Mouse (Mus musculus) urinary bladder, postnatal 25 days (tissue): ENCODE data around the gene Tmem209.
A peak's percentile ranks its signal among the peaks of the same experiment; 100 is the strongest.

Experiments
- DNase-seq: peaks from one replicate; pipeline ENCODE4 v3.0.0; 2022; ENCODE audit warnings: low spot score

Gene Tmem209

DNA sequence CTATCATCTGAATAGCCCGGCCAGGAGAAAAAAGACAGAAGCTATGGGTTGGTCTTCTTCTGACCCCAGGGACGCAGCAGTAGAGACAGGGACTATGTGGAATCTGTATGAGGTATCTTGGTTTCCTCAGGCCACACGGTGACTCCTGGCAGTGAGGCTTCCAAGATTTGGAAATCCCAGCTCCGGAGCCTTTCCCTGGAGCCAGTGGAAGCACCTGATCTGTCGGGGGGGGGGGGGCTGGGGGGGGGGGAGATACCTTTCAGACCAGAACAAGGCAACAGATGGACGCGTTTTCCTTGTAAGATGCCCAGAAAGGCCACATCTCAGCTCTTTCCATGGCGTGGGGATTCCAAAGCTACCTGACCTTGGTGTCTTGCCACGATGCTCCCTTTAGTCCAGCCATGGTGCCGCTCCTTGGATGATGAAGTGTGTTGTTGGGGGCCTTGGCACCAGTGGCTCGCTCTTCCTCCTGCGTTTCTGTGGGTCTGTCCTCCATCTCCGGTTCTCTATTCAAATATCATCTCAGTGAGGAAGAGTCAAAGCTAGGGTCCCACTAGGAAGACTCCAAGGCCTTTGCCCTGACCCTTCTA lies 47.7 kb downstream of the Tmem209 start:
- no peak for DNase-seq

- no peak for DNase-seq
These were observed 48.7 kb downstream of the Tmem209 start for GRCm38 (mm10) chr6:30460750-30461446.

GRCm38 (mm10) chr6:30459811-30460749 lies 49.5 kb downstream of the Tmem209 start:
- peak; percentile 80 for DNase-seq

- no peak for DNase-seq
These were observed 50.4 kb downstream of the Tmem209 start for GRCm38 (mm10) chr6:30459056-30459747.

GRCm38 (mm10) chr6:30458626-30459025 lies 51.0 kb downstream of the Tmem209 start:
- DNase-seq, result no peak

- DNase-seq, result no peak
These were observed 52.6 kb downstream of the Tmem209 start for GRCm38 (mm10) chr6:30456991-30457390.

DNA sequence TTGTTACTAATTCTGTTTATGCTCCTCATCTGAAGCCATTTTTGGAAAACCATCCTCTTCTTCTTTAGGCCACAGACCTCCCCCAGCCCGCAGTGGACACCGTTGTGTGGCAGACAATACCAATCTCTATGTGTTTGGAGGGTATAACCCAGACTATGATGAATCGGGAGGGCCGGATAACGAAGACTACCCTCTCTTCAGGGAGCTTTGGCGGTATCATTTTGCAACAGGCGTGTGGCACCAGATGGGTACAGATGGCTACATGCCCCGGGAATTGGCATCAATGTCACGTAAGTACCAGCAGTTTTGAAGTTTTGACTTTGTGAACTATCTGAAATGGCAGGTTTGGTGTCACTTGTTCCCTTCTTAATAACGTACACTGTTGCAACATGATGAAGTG lies 70.0 kb downstream of the Tmem209 start:
- DNase-seq, result no peak

GRCm38 (mm10) chr6:30437054-30437453 lies 72.5 kb downstream of the Tmem209 start:
- DNase-seq, result no peak

GRCm38 (mm10) chr6:30436476-30436875 lies 73.1 kb downstream of the Tmem209 start:
- DNase-seq, result no peak

DNA sequence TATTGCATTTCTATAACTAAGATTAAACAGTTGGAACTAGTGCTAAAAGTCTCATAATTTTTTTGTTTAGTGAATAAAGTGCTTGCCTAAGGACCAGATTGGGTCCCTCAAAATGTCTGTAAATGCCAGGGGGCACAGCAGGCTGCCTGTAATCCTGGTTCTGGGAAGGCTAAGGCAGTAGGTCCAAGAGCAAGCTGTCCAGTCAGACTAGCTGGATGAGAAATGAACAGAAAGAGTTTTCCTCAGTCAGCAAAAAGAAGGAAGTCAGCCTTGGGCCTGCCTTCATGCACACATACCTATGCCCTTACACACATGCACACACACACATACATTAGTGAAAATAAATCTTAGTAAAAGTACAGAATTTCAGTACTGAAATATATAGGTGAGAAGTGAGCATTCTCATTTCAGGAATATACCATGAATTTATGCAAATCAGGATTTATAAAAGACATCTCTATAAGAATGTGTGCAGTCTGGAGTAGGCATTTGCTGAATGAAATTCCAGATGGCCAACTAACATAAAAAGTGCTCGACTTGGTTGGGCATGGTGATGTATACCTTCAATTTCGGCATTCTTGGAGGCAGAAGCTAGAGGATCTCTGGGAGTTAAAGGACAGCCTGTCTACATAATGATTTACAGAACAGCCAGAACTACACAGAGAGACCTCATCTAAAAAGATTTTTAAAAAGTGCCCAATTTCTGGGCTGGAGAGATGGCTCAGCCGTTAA lies 77.0 kb downstream of the Tmem209 start:
- DNase-seq, result no peak
